Mouse (Mus musculus): ENCODE results near the gene Gucd1.

GRCm38 (mm10) chr10:75495304-75495703 is 22.5 kb downstream of the Gucd1 start:
- TF ChIP-seq POLR2A (IDR thresholded peaks at IDR 0.05; ENCODE audit: low read depth, low read length) (no peak), CTCF (IDR thresholded peaks at IDR 0.05; ENCODE audit: borderline replicate concordance, insufficient read depth, low read length) (no peak)
